Mouse (Mus musculus) lung, embryonic 14.5 days (tissue): Measurements from ENCODE around the gene Gm8914. TPM values are rescaled to one million over a fixed set of nuclear protein-coding genes. Genes with fewer than 3 reads are reported as not detected.
"Not testable (repeated sequence)": the region's sequence is repeated elsewhere in the genome, so short reads cannot be mapped to it uniquely, and the experiment has no call there.

Experiments
- ATAC-seq: fragments of 200-750 bp; cut with Nextera tagmentation; 2 replicates; pipeline ENCODE4 v1.8.0; 2017; ENCODE audit warnings: mild to moderate bottlenecking, moderate TSS enrichment, moderate library complexity; ENCODE audit not compliant: insufficient read depth
- DNase-seq: peaks from one replicate; pipeline ENCODE4 v3.0.0-alpha.2; 2015
- H3K27ac ChIP-seq: fragments of 300-500 bp; sonication (generic); 2 replicates; pipeline ENCODE4 v1.5.1; 2014; ENCODE audit warnings: low read depth, mild to moderate bottlenecking, moderate library complexity
- H3K27me3 ChIP-seq: fragments of 300-500 bp; sonication (generic); 2 replicates; pipeline ENCODE4 v1.6.1; 2014; ENCODE audit warnings: low read length, control low read depth; ENCODE audit not compliant: insufficient read depth
- H3K36me3 ChIP-seq: fragments of 300-500 bp; sonication (generic); 2 replicates; pipeline ENCODE4 v1.6.1; 2014; ENCODE audit warnings: control low read depth; ENCODE audit not compliant: insufficient read depth
- H3K4me1 ChIP-seq: fragments of 300-500 bp; sonication (generic); 2 replicates; pipeline ENCODE4 v1.6.1; 2014; ENCODE audit warnings: antibody characterized with exemption, control low read depth; ENCODE audit not compliant: insufficient read depth
- H3K4me2 ChIP-seq: fragments of 300-500 bp; sonication (generic); 2 replicates; pipeline ENCODE4 v1.6.1; 2014; ENCODE audit warnings: mild to moderate bottlenecking
- H3K4me3 ChIP-seq: fragments of 300-500 bp; sonication (generic); 2 replicates; pipeline ENCODE4 v1.5.1; 2014; ENCODE audit warnings: low read depth, low read length
- H3K9ac ChIP-seq: fragments of 300-500 bp; sonication (generic); 2 replicates; pipeline ENCODE4 v1.6.1; 2014
- H3K9me3 ChIP-seq: fragments of 300-500 bp; sonication (generic); 2 replicates; pipeline ENCODE4 v1.6.1; 2016; ENCODE audit warnings: low read depth, low read length, control low read depth
- WGBS: fragments of 180-500 bp; shearing (Covaris S2); extraction: QIAGEN DNeasy Blood & Tissue Kit; methylation state at CpG from one replicate; pipeline ENCODE4 v1.1.7; 2014; 5-methylcytosine and 5-hydroxymethylcytosine counted together
- polyA plus RNA-seq: library from polyadenylated mRNA; unstranded; fragments of >200 nt; fragmentation: Nextera tagmentation; extraction: Ambion mirVana; gene quantifications from 2 replicates; pipeline ENCODE4 v1.2.1, GENCODE M21; 2014

Gm8914 gene
- not detected in 2 replicates for polyA plus RNA-seq

DNA sequence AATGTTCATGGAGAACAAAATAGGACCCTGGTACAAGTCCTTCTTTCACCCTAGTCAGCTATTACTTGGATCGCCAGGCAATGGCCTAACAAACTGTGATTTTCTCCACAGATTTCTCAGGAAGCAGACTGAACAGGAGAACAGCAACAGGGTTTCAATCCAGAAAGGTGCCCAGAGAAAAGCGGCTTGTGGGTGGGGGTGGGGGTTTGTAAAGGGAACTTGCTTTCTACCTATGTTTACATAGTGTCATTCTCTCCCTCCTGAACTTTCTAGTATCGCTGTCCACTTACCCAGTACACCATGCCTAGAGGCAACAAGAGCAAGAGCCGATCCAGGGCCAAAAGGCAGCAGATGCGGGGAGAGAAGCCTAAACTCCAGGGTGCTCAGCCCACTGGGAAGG, at the start of gene Gm8914:
Gene Gm8914 (plus strand): TSS at position 301 of the 400 bp plus-strand sequence.
- H3K36me3 ChIP-seq, H3K27me3 ChIP-seq, H3K4me1 ChIP-seq, H3K4me3 ChIP-seq, DNase-seq, H3K9ac ChIP-seq, ATAC-seq, H3K4me2 ChIP-seq, H3K9me3 ChIP-seq, H3K27ac ChIP-seq: not testable (repeated sequence)
- WGBS: no CpG with 5 or more reads among the region's 5 CpGs

Other genes with a start within 250 kb of the Gm8914 start
- gene Mageb2, start 148.4 kb upstream of the Gm8914 start, polyA plus RNA-seq: not detected in 2 replicates
- gene Gm5072, start 87.6 kb upstream of the Gm8914 start, polyA plus RNA-seq: not detected in 2 replicates
- not detected in 2 replicates for gene 1700084M14Rik, start 95.8 kb downstream of the Gm8914 start, polyA plus RNA-seq
- not detected in 2 replicates for gene Gm14781, start 152.1 kb downstream of the Gm8914 start, polyA plus RNA-seq